Mouse (Mus musculus) urinary bladder, postnatal 4 days (tissue): ENCODE results near the gene Tbl1x.
A peak's percentile ranks its signal among the peaks of the same experiment; 100 is the strongest.

Experiments used
- DNase-seq, 2 experiments: peaks; one replicate each; pipeline ENCODE4 v3.0.0; 2021 to 2022; ENCODE audit warnings: low spot score in 2 of 2

The Tbl1x gene

DNA sequence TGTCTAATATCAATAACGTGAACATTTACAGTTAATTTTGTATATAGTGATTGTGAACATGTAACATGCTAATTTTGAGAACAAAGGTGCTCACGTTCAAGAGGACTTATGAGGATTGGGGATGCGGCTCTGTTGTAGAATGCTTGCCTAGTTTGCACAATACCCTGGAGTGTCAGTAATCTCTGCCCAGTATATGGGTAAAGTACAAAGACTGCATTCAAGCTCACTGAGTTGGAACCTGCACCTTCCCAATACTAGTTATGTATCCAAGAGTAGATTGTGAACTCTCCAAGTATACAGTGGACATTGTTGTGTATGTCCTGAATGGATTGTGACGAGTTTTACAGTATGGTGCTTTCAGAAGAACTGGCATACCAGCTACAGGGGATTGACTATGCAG lies 33.7 kb downstream of the Tbl1x start:
- DNase-seq = no peak

DNA sequence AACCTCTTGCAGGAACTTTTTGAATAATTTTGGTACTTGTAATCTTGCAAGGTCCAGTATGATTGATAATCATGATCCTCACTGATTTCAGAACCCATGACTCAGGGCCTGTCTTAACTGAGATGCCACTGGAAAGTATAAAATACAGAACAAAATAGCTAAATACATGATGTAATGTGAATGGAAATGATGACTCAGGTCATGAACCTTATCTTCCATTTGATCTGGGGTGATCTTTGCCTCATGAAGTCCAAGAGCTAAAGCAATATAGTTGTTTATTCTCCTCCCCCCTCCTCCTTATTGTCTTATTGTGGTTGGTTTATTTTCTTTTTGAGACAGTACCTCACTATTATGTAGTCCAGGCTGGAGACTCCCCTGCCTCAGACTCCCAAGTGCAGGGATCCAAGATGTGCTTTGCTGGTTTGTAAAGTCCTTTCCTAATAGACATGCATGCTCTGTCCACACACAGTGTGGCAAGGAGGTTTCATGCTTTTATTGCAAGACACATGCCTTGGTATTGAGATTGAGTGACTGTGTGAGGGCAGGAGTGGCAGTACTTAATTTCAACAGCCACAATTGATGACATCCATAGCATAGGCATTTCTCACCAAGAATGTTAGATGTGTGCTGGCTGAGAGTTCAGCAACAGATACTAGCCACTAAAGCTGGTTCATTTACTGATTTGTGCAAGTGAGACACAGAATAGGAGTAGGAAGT lies 34.7 kb downstream of the Tbl1x start:
- DNase-seq = no peak

DNA sequence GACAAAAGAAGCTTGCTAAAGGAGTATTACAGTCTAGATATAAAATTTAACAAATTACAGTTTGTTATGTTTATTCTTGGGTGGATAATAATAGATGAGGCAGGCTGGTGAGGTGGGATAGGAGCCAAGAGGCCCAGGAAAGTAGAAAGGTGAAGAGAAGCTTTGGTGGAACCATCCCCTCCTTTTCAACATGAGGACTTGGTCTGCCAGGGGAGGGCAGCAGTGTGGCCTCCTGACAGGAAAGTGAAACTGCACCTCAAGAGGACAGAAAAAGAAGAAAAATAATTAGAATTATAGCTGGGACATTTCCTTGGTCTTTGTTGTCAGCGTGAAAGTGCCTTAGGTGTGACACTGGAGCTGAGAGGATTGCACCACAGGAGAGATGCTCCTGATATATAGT lies 35.6 kb downstream of the Tbl1x start:
- DNase-seq = no peak

DNA sequence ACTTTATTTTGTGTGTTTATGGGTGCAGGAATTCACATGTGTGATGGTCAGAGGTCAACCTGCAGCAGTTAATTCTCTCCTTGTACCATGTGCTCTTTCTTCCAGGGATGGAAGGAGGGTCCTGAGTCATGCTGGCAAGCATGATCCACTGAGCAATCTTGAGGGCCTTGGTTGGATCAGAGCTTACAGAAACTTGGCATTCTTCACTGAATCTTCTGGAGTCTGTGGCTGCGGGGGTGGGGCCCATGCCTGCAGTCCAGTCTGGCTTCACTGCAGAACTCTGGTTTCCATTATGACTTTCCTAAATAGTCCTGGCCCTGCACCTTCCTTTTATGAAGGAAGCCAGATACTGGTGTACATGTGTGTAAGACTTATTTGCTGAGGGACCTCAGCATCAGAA lies 38.1 kb downstream of the Tbl1x start:
- DNase-seq = peak in 1 of 2 experiments; percentile 22

DNA sequence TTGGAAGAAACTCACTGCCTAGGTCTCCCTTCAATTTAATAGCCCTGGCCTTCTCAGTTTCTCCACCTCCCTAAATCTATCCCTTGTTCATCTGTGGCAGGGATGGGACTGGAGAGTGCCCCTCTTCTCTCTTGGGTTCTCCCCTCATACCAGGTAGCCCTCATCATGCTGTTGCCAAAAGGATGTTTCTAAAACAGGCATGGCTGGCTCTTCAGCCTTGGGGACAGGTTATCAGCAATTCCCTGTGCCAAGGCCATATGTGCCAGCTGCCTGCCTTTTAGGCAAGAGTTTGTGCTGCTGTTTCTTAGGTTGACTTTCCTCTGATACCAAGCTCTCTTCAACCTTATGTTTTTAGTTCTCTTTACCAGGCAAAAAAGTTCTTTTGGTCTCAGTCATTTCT lies 39.6 kb downstream of the Tbl1x start:
- DNase-seq = no peak

DNA sequence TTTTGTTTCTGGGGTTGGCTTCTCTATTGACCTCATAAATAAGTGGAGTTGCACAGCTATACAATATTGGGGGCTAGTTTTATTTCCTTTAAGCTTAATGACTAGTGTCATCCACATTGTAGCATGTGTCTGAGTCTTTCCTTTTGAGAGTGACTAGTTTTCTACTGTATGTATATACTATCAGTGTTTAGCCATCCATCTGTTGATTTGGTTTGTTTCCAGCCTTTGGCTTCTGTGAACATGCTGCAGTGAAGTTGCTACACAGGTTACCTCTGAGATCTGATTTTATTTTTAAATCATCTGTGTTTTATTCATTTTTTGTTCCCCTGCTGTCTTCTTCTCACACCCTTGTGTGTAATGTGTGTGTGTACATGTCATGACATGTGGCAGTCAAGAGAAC lies 40.5 kb downstream of the Tbl1x start:
- no peak for DNase-seq

DNA sequence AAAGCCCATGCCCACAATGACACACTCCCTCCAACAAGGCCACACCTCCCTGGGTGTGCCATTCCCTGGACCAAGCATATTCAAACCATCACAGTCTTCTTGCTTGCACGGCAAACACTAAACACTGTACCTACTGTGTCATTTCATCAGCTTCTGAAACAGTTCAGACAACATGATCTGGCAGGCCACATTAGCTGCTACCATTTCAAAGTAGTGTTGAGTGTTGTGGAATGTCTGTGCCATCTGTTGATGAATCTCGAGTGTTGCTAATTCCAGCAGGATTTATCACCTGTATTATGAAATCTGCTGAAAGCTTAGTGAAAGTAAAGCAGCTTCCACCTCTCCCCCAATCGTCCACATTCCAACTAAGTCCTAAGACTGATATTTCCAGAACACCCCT lies 41.3 kb downstream of the Tbl1x start:
- no peak for DNase-seq

DNA sequence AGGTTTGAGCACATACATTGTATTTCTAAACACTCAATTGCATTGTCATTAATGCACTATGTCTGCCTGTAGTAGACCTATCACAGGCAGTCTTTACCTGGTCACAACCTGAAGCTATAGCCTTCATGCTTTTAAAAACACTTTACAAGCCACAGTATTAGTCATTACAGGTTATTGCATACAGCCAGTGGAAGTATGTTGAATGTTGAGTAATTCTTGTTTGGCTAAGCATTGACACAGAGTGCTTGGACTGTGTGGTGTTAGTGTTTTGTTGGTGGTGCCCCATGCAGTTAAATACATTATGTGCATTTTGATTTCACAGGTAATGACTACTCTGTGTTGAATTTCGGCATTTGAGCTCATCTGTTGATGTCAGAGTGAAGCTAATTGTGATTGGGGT lies 45.2 kb downstream of the Tbl1x start:
- no peak for DNase-seq

DNA sequence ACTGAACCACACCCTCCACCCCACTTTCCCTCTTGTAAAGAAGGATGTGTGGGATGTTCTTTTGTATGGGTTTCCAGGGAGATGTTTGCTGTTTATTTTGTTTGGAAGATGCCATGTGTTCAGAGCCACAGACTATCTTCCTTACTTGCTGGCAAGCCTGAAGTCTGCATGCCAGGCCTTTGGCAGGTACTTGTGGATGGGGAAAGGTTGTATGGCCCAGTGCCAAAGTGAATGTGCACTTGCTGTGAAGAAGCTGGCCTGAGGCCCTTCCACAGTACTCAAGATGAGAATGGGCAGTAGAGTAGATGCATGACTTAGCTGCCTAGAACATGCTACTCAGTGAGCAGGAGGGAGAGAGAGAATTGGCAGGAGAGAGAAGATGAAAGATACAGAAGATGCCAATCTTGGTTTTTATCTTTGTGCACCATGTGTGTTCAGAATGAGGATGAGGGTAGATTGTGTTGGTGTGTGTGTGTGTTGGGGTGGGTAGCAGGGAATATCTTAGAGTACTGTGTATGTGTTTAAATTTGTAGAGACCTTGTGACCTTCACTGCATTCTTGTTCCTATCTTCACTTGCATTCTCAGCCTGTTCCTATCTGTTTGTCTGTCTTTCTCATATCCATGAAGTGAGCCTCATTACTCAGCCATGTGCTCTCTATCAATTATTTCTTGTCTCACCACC lies 48.5 kb downstream of the Tbl1x start:
- no peak for DNase-seq

DNA sequence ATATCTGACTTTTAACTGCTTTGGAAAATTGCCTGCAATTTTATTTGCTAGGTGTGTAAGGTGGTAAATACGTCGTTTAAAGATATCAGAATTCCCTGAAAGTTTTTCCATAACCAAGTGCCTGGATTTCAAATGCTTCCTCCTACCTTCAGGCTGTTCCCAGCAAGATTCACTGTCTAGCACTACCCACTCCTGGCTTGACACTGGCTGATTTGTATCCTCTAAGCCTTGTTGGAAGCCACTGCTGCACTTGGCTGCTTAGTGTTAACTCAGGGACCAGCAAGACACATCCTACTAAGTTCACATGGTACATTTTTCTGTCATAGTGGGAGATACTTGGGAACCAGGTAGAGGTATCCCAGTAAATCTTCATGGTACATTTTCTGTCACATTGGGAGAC lies 52.8 kb downstream of the Tbl1x start:
- no peak for DNase-seq

DNA sequence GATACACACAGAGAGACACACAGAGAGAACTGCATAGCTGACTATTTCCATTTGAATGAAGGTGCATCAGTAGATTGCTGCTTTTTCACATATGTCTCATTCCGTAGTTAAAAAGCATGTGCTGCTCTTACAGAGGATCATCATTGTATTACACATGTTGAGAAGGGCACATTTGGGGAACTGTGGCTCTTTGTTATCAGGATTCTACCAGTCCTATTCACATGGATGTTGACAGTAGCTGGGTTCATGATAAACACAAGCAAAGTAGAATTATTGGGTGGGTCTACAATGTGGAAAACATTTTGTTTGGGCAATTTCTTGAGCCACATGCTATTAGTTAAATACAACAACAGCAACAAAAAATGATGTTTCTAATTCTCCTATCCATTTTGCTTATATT lies 55.9 kb downstream of the Tbl1x start:
- DNase-seq = no peak

DNA sequence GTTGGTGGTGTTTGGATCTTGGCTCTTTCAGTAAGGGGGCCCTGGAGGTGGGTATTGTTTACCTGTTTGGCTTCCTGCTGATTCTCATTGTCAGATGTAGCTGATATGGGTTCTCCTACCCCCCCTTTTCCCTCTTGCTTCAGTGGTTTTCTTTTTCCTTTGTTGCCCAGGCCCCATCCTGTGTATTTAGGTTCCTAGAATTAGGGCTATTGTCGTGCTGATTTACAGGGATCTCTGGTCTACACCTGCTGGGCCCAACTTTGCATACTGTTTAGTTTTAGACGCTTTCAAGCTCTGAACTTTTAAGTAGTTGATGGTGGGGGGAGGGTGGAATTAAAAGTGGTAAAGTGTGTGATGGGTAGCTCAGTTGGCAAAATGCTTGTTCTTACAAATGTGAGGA lies 57.2 kb downstream of the Tbl1x start:
- no peak for DNase-seq

DNA sequence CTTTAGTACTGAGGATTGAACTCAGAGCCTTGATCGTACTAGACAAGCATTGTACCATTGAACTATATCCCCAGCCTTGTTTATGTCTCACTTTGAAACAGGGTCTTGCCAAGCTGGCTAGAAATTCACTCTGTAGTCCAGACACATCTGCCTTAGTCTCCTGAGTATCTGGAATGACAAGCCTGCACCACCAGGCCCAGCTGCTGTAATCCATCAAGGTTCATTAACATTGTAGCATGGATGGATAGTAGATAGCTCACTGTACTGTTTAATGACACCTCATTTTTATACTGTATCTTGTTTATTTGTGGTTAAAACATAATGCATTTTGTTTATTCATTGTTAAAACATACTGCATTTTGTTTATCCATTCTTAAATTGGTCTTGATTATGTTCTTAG lies 62.9 kb downstream of the Tbl1x start:
- DNase-seq = no peak

DNA sequence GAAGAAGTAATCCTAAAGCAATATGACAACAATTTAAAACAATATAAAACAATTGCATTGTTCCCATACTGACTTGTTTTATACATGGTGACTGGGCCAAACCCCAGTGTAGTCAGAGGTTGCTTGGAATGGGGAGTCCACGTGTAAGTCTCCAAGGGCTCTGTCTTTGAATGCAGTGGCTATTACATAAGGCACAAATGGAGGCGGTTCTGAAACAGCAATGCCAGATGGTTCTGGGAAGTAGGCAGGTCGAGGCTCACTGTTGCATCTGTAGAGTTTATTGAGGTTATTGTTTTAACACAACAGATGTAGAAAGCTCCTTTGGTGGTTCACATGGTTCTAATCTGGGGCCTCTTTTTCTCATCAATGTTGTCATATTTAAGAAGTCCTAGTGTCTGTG lies 66.3 kb downstream of the Tbl1x start:
- no peak for DNase-seq

DNA sequence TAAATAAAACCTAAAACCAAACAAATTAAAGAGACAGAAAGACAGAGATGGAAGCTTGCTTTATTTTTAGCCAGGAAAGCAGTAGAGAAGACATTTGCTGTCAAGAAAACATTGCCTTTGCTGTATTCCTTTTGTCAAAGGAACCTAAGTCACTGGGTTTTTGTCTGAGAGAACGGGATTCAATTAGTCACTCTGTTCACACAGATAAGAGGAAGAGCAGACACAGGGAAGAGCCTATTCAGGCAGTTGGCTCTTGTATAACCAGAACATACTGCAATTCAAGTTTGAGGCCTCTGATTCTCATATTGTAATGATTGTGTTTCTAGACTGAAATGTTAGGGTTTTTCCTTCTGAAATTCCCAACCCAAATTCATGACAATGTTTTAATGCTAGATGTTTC lies 67.4 kb downstream of the Tbl1x start:
- no peak for DNase-seq

DNA sequence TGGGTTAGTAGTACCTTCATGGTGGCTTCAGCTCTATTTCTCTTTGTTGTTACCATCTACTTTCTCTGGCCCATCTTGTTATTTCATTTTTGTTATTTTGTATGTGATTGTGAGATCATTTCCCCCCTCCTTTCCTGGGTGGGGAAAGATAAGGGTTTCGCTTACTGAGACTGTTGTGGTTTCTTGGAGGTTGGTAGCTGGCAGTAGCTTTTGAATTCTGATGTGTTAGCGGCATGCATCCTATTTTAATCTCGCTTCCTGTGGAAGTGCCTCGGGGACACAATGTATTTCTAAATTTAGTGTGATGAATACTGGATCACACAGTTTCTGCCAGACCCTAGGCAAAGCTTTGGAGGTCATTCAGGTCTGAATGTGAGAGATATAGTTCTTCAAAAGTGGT lies 69.2 kb downstream of the Tbl1x start:
- DNase-seq = no peak

DNA sequence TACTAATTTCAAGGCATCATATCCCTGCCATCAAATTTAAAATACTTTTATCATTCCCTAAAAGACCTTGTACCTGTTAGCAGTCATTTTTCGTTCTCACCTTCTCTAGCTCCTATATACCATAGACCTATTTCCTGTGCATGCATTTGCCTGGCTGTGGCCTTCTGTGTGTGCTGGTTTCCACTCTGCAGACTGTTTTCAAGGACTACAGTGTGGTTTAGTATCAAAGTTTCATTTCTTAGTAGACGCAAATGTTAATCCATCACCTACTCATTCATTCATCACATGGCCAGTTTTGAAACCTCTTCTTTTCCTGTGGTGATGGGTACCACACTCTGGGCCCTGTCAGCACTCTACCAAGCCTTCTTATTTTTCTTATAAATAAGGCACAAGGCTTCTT lies 75.2 kb downstream of the Tbl1x start:
- no peak for DNase-seq

DNA sequence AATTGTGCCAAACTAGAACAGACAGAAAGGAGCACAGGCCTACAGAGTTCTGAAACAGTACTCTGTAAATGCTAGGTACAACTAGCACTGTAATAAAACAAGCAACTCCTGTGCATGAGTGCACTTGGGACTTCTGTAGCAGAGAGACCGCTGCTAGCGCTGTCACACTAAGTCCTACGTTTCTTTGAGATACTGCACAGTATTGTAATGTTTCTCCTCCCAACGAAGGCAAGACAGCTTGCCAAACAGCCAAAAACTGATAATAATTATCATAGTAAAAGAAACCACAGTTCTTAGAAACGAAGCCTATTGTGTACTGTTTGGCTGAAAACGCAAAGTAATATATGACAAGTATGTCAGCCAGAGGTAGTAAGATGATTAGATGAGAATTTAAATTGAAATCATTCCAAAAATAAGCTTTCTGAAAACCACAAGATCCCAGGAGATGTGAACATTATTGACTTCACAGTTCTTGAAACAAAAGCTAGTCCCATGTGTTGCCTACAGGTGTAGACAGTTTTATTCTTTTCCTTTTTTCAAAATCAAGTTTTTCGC lies 83.9 kb downstream of the Tbl1x start:
- no peak for DNase-seq

DNA sequence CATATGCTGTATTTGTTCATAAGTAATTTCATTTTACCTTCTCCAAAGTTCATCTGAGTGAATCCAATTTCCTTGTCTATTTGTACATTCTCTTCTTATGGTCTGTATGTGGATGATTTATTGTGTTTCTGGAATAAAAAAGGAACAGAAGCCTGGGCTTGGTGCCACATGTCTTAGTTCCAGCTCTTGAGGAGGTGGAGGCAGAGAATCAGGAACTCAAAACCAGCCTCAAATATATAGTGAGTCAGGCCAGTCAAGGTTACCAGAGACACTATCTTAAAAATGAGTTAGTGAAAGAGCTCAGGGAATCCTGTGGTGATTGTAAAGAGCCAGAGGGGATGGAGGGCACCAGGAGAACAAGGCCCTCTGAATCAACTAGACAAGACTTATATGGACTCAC lies 86.9 kb downstream of the Tbl1x start:
- no peak for DNase-seq

DNA sequence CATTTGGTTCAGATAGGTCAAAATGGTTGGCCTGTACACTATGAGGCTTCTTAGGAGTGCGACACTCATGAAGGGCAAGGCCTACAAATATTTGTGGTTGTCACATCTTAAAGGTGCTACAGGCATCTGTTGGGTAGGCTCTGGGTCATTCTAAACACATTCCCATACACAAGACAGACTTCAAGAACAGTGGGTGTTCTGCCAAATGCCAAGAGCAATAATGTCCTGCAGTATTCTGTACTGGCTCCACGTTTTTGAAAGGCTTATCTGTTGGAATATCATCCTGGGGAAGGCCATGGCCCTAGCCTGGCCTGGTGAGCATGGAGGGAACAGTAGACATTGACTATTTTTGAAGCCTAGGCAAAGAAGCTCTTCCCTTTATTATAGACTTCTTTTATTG lies 87.9 kb downstream of the Tbl1x start:
- DNase-seq = no peak

DNA sequence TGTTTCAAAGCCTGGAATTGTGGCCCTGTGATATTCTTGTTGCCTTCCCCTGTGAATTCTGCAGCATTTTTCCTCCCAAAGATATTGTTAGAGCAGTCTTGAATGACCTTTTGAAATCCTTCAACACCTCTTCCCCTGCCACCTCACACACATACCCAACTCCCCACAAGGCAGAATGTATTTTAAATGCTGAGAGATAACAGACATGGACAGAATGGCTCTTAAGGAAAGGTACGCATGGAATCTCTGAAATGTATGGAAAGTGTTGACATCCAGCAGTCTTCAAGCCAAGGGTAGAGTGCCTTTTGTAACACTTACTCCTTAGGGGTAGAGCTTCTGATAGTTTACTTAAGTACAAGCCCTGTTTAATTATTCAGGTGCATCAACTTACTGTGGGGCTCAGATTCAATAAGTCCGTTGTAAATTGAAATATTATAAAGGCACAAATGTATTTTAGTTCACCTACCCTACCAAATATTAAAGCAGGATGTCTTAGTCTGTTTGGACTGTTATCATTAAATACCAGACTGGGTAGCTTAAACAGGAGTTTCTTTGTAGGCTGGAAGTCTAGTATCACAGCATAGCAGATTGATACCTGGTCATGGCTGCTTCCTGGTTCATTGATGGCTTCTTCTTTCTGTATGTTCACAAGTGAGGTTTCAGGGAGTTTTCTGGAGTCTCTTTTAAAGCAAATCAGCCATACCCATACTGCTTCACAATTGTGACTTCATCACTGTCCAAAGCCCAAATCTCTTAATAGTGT lies 92.9 kb downstream of the Tbl1x start:
- DNase-seq = no peak

DNA sequence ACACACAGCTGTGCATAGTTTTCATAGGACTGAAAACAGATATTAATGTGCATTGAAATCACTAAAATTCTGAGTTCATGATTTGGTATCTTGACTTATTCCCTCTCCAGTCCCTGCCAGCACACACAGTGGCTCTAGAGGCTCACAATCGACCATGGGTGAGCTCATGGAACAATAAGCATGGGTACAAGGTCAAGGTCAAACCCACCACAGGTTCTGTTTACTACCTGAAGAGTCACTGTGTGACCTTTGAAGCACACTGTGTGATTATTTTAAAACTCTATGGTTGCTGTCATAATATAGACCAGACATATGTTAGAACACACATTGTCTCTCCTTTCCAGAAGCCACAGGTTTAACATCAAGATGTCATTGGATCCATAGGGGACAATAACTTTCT lies 96.7 kb downstream of the Tbl1x start:
- DNase-seq = no peak
